Mouse (Mus musculus): ENCODE measurements around the gene Wwc2. TPM values are rescaled to one million over a fixed set of nuclear protein-coding genes. Genes with fewer than 3 reads are reported as not detected.

Gene Wwc2
- polyA plus RNA-seq, 1 experiment from 2014 or later, result 6.6 TPM

DNA sequence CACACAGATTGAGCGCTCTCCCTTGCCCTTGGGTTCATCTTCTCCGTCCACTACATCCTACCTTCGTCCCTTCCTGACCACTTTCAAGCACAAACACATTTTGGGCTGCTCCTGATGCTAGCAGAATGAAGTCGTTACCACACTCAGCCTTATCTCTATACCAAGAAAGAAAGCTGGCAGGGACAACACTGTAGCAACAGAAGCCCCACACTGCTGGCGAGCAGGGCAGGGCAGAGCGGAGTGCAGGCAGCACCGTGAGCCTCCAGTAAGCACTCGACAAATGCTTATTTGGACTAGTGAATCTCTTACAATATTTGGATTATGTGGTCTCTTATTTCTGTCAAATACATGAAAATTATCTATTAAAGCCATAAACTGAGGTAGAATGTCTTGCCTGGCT, 107.0 kb downstream of the Wwc2 start:
- DNase-seq, result no peak
- H3K4me1 ChIP-seq (ENCODE audit: control insufficient read depth, insufficient read depth, low read length), result no peaks in the 10 kb centered on the region
- H3K9me3 ChIP-seq (ENCODE audit: control insufficient read depth, low read length), result no peaks in the 10 kb centered on the region
- H3K4me2 ChIP-seq (ENCODE audit: low read length), result no peak overlapping the region
- H3K27me3 ChIP-seq (ENCODE audit: control insufficient read depth, insufficient read depth, low read length), result no peaks in the 10 kb centered on the region
- no peak overlapping the region for H3K27ac ChIP-seq (replicated peaks; ENCODE audit: low read depth, low read length)
- 89% methylated on average over 8 of the region's 8 CpGs for WGBS
- no peak overlapping the region for H3K4me3 ChIP-seq (replicated peaks; ENCODE audit: low read depth, low read length)
- no peak overlapping the region for H3K9ac ChIP-seq (replicated peaks; ENCODE audit: low read length)
- ATAC-seq (ENCODE audit: low FRiP score, low TSS enrichment), result no peak
- H3K36me3 ChIP-seq (ENCODE audit: control insufficient read depth, insufficient read depth, low read length), result no peaks in the 10 kb centered on the region

DNA sequence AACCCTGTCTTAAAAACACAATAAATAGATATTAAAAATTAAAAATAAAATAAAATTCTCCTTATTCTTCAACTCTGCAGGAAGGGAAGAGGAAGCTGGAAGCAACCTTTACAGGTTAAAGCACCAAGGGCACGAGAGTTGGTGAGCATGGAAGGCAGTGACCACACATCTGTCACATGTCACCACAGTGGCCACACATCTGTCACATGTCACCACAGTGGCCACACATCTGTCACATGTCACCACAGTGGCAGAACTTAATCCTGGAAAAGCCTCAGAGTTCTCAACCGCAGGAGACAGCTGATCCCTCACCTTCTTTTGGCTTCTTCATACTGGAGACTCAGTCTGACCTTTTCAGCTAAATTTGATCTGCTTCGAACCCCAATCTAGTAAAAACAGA, 112.2 kb downstream of the Wwc2 start:
- no peak overlapping the region for H3K4me2 ChIP-seq (ENCODE audit: low read length)
- H3K9me3 ChIP-seq (ENCODE audit: control insufficient read depth, low read length), result no peaks in the 10 kb centered on the region
- DNase-seq (no peak), ATAC-seq (ENCODE audit: low FRiP score, low TSS enrichment) (no peak)
- H3K27ac ChIP-seq (replicated peaks; ENCODE audit: low read depth, low read length), result no peak overlapping the region
- H3K27me3 ChIP-seq (ENCODE audit: control insufficient read depth, insufficient read depth, low read length), result no peaks in the 10 kb centered on the region
- H3K9ac ChIP-seq (replicated peaks; ENCODE audit: low read length), result no peak overlapping the region
- no peaks in the 10 kb centered on the region for H3K36me3 ChIP-seq (ENCODE audit: control insufficient read depth, insufficient read depth, low read length)
- 66% methylated on average over 3 of the region's 3 CpGs for WGBS
- no peaks in the 10 kb centered on the region for H3K4me1 ChIP-seq (ENCODE audit: control insufficient read depth, insufficient read depth, low read length)
- H3K4me3 ChIP-seq (replicated peaks; ENCODE audit: low read depth, low read length), result no peak overlapping the region

DNA sequence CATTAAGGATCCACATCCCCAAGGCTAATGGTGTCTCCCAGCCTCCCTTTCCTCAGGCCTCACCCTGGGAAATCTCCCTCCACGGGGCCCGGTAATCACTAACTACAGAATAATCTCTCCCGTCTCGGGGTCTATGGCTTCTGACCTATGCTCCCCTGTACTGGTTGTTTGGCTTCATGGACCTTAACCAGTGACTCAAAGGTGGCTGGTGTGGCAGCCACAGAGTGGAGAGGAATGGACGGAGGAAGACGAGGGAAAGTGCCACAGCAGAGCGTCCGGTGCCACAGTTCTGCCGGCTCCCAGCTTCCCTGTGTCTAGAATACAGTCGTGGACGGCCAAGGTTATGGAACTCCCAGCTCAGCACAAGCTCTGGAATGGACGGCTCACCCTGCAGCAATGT, 114.9 kb downstream of the Wwc2 start:
- no peak for ATAC-seq (ENCODE audit: low FRiP score, low TSS enrichment)
- 95% methylated on average over 12 of the region's 12 CpGs for WGBS
- H3K27ac ChIP-seq (replicated peaks; ENCODE audit: low read depth, low read length), result no peak overlapping the region
- H3K9ac ChIP-seq (replicated peaks; ENCODE audit: low read length), result no peak overlapping the region
- no peak overlapping the region for H3K4me3 ChIP-seq (replicated peaks; ENCODE audit: low read depth, low read length)
- no peaks in the 10 kb centered on the region for H3K4me1 ChIP-seq (ENCODE audit: control insufficient read depth, insufficient read depth, low read length)
- DNase-seq, result no peak
- H3K9me3 ChIP-seq (ENCODE audit: control insufficient read depth, low read length), result no peaks in the 10 kb centered on the region
- no peaks in the 10 kb centered on the region for H3K27me3 ChIP-seq (ENCODE audit: control insufficient read depth, insufficient read depth, low read length)
- no peak overlapping the region for H3K4me2 ChIP-seq (ENCODE audit: low read length)
- H3K36me3 ChIP-seq (ENCODE audit: control insufficient read depth, insufficient read depth, low read length), result no peaks in the 10 kb centered on the region

DNA sequence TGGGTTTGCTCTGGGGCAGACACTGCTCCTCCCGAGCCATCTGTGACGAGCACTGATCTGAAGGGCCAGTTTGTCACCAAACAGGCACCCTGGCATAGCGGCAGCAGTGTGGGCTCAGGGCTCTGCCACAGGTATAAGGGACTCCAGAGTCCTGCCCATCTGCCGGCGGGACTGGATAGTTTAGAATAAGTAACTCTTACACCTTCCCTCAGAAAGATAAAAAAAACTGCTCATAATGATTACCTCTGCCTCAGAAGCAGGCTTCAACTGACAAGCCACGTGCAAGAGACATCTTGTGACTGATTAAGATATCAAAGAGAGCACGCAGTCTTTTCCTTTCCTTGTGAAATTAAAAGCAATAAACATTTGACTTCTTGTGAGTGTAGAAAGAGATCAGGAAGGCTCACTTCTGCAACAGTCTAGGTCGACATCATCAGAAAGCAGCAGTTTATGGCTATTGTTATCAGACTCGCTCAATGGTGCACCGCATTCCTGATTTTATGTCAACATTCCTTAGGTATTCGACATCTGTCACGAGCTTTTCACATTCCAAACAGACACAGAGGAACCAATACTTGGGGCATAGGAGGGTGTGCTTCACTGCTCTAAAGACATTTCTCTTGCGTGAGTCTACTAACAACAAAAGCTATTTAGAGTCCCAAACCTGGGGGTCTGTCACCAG, 116.1 kb downstream of the Wwc2 start:
- H3K4me3 ChIP-seq (replicated peaks; ENCODE audit: low read depth, low read length), result no peak overlapping the region
- DNase-seq (no peak), ATAC-seq (ENCODE audit: low FRiP score, low TSS enrichment) (no peak)
- H3K36me3 ChIP-seq (ENCODE audit: control insufficient read depth, insufficient read depth, low read length), result no peaks in the 10 kb centered on the region
- H3K27me3 ChIP-seq (ENCODE audit: control insufficient read depth, insufficient read depth, low read length), result no peaks in the 10 kb centered on the region
- WGBS, result 67% methylated on average over 13 of the region's 13 CpGs
- H3K9me3 ChIP-seq (ENCODE audit: control insufficient read depth, low read length), result no peaks in the 10 kb centered on the region
- H3K4me2 ChIP-seq (ENCODE audit: low read length), result no peak overlapping the region
- H3K4me1 ChIP-seq (ENCODE audit: control insufficient read depth, insufficient read depth, low read length), result no peaks in the 10 kb centered on the region
- H3K27ac ChIP-seq (replicated peaks; ENCODE audit: low read depth, low read length), result no peak overlapping the region
- H3K9ac ChIP-seq (replicated peaks; ENCODE audit: low read length), result no peak overlapping the region

DNA sequence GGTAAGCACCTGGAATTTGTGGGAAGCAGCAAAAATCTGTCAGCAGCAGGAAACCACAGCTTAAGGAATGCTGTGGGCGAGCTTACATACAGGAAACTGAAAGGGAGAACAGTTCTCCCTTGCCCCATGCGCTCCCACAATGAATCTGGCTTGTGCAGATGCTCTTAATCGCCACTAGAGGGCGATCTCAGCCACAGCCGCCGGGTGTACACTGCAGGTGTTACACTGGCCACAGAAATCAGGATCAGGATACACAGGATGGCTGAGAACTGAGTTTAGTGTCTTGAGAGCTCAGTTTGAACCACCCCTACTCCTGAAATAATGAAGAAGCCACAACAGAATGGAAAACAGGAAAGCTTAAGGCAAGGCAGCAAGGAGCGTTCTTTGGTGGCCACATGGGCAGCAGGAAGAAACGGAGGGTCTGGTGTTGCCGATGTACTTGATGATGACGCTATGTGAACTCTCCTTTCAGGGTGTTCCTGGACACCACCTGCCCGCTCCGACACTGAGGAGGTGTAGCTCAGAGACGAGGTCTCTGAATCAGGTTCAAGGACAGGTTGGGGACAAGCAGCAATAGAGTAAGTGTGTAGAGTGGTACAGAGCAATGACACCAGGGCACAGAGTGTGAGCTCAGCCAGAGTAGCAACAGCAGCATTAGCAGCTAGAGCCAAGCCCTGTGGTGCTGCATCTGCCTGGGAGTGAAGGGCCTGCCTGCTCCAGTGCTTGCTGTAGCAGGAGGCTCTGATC, 118.2 kb downstream of the Wwc2 start:
- Histone ChIP-seq H3K9me3 (ENCODE audit: control insufficient read depth, low read length) (no peaks in the 10 kb centered on the region), H3K27ac (replicated peaks; ENCODE audit: low read depth, low read length) (no peak overlapping the region), H3K36me3 (ENCODE audit: control insufficient read depth, insufficient read depth, low read length) (no peaks in the 10 kb centered on the region), H3K4me1 (ENCODE audit: control insufficient read depth, insufficient read depth, low read length) (no peaks in the 10 kb centered on the region), H3K9ac (replicated peaks; ENCODE audit: low read length) (no peak overlapping the region), H3K4me2 (ENCODE audit: low read length) (no peak overlapping the region), H3K27me3 (ENCODE audit: control insufficient read depth, insufficient read depth, low read length) (no peaks in the 10 kb centered on the region), H3K4me3 (replicated peaks; ENCODE audit: low read depth, low read length) (no peak overlapping the region)
- DNase-seq, result peak; percentile 85
- WGBS, result 51% methylated on average over 13 of the region's 13 CpGs
- ATAC-seq (ENCODE audit: low FRiP score, low TSS enrichment), result peak; percentile 78; the same call in 1 of the 2 replicates

DNA sequence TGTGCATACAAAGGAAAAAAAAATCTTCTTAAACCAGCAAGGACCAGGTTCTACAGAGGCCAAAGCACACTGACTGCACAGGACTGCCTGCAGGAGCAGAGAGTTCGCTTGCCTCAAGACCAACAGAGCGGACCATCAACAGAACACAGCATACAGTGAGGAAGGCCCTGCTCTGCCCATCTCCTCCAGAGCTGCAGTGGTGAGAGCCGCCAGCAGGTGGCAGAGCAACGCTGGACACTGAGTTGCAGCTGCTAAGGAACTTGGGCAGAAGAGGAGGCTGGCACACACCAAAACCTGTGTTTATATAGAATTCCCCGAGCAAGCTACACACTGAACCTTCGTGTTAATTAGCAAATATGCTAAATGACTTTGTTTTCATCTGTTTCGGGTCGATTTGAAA, 123.7 kb downstream of the Wwc2 start:
- Histone ChIP-seq H3K4me1 (ENCODE audit: control insufficient read depth, insufficient read depth, low read length) (no peaks in the 10 kb centered on the region), H3K9ac (replicated peaks; ENCODE audit: low read length) (no peak overlapping the region), H3K9me3 (ENCODE audit: control insufficient read depth, low read length) (no peaks in the 10 kb centered on the region), H3K27me3 (ENCODE audit: control insufficient read depth, insufficient read depth, low read length) (no peaks in the 10 kb centered on the region), H3K4me2 (ENCODE audit: low read length) (no peak overlapping the region), H3K27ac (replicated peaks; ENCODE audit: low read depth, low read length) (no peak overlapping the region), H3K36me3 (ENCODE audit: control insufficient read depth, insufficient read depth, low read length) (peaks cover 10% of the 10 kb centered on the region; the same call in 1 of the 2 replicates), H3K4me3 (replicated peaks; ENCODE audit: low read depth, low read length) (no peak overlapping the region)
- ATAC-seq (ENCODE audit: low FRiP score, low TSS enrichment), result peak; percentile 75; the same call in 1 of the 2 replicates
- 28% methylated on average over 8 of the region's 8 CpGs for WGBS
- peak; percentile 92 for DNase-seq

DNA sequence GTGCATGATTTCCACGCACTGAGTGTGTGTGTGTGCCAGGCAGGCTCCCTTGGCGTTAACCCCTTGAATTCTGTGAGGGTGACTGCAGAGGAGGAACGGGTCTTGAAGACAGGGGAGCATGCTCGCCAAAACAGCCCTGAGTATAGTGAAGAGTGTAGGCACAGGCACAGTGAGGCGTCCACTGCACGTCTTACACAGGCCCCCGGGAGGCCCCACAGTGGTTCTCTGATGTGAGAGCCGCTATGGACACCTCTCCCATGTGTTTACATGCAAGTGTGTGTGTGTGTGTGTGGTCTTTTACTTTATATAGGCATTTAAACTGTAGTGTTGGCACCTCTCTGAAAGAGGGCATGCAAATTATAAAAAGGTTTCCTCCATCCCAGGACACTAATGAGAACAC, 124.2 kb downstream of the Wwc2 start:
- ATAC-seq (ENCODE audit: low FRiP score, low TSS enrichment), result no peak

DNA sequence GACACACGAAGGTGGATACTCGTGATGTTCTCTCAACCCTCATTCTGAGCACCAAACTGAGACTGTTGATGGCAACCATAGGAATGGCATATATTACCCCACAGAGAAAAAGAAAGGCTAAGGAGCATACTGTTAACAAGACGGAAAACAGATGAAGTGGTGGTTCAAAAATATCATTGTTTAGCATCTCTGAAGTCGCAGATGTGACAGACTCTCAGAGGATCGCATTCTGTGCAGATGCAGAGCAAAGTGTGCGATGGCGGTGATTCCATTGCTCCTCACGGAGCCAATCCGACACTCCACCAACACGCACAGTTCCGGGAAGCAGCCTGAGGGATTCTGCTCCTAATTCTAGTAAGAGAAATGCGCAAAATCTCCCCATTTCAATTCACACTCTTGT, 131.5 kb downstream of the Wwc2 start:
- H3K9ac ChIP-seq (replicated peaks; ENCODE audit: low read length), result no peak overlapping the region
- H3K4me2 ChIP-seq (ENCODE audit: low read length), result no peak overlapping the region
- no peak overlapping the region for H3K27ac ChIP-seq (replicated peaks; ENCODE audit: low read depth, low read length)
- WGBS, result 91% methylated on average over 12 of the region's 12 CpGs
- no peaks in the 10 kb centered on the region for H3K9me3 ChIP-seq (ENCODE audit: control insufficient read depth, low read length)
- no peaks in the 10 kb centered on the region for H3K4me1 ChIP-seq (ENCODE audit: control insufficient read depth, insufficient read depth, low read length)
- H3K4me3 ChIP-seq (replicated peaks; ENCODE audit: low read depth, low read length), result no peak overlapping the region
- H3K27me3 ChIP-seq (ENCODE audit: control insufficient read depth, insufficient read depth, low read length), result no peaks in the 10 kb centered on the region
- no peak for DNase-seq
- peaks cover 12% of the 10 kb centered on the region; the same call in 1 of the 2 replicates for H3K36me3 ChIP-seq (ENCODE audit: control insufficient read depth, insufficient read depth, low read length)
- ATAC-seq (ENCODE audit: low FRiP score, low TSS enrichment), result no peak

More for the DNA sequence above, 124.2 kb downstream of the Wwc2 start:
- no peak for DNase-seq
- peaks cover 10% of the 10 kb centered on the region; the same call in 1 of the 2 replicates for H3K36me3 ChIP-seq (ENCODE audit: control insufficient read depth, insufficient read depth, low read length)
- WGBS, result 87% methylated on average over 8 of the region's 8 CpGs
- no peaks in the 10 kb centered on the region for H3K4me1 ChIP-seq (ENCODE audit: control insufficient read depth, insufficient read depth, low read length)
- no peaks in the 10 kb centered on the region for H3K9me3 ChIP-seq (ENCODE audit: control insufficient read depth, low read length)
- no peak overlapping the region for H3K27ac ChIP-seq (replicated peaks; ENCODE audit: low read depth, low read length)
- H3K4me3 ChIP-seq (replicated peaks; ENCODE audit: low read depth, low read length), result no peak overlapping the region
- no peak overlapping the region for H3K4me2 ChIP-seq (ENCODE audit: low read length)
- no peaks in the 10 kb centered on the region for H3K27me3 ChIP-seq (ENCODE audit: control insufficient read depth, insufficient read depth, low read length)
- H3K9ac ChIP-seq (replicated peaks; ENCODE audit: low read length), result no peak overlapping the region

DNA sequence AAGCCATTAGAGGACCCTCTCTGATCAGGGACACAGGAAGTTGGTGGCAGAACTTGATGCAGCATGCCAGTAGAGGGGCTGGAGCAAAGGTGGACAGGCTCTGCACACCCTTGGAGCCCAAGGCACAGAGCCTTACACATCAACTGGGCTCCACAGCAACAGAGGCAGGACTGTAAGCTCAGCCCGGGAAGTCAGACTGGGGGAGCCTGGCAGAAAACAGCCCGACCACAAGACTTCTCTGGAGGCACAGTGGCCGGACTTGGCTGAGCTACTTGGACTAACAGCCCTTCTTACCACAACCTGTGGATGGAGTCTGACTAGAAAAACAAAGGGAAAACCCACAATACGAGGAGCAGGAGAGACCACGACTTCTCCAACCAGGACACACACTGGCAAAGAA, 137.4 kb downstream of the Wwc2 start:
- Histone ChIP-seq H3K4me3 (replicated peaks; ENCODE audit: low read depth, low read length) (no peak overlapping the region), H3K36me3 (ENCODE audit: control insufficient read depth, insufficient read depth, low read length) (0 out of 2 replicates have a peak, but pooled peaks cover 5% of the 10 kb centered on the region), H3K9ac (replicated peaks; ENCODE audit: low read length) (no peak overlapping the region), H3K27me3 (ENCODE audit: control insufficient read depth, insufficient read depth, low read length) (no peaks in the 10 kb centered on the region), H3K27ac (replicated peaks; ENCODE audit: low read depth, low read length) (no peak overlapping the region), H3K9me3 (ENCODE audit: control insufficient read depth, low read length) (no peaks in the 10 kb centered on the region), H3K4me2 (ENCODE audit: low read length) (no peak overlapping the region), H3K4me1 (ENCODE audit: control insufficient read depth, insufficient read depth, low read length) (no peaks in the 10 kb centered on the region)
- 90% methylated on average over 5 of the region's 5 CpGs for WGBS
- DNase-seq, result no peak
- no peak for ATAC-seq (ENCODE audit: low FRiP score, low TSS enrichment)

All from midbrain, embryonic 14.5 days (tissue).